ENCODE assay signal across 9 mouse cellular contexts in genomic region chrX:150511274-150511673, GRCm38 (mm10). TPM values are rescaled to one million over a fixed set of nuclear protein-coding genes. Genes with fewer than 3 reads are reported as not detected.
DNase-seq lines count a peak whose midpoint lies in the region; TF ChIP-seq lines count a peak whose summit lies in the region.
"Had no signal": no experiment of that assay in that cellular context is flagged by ENCODE, and none has a peak within 500 bp of the region (broad histone marks: within the 10 kb centered on the region; RNA-seq: fewer than 3 reads in every experiment).

No protein-coding gene starts in this region.

- DNase-seq in kidney, adult 2 months: peak; percentile 39
- no peak for DNase-seq in kidney, adult 11 months
- peak; percentile 43 for DNase-seq in CD4-positive helper T cell, adult 2 months (ENCODE audit: low read depth, low spot score)
- peak; percentile 61 for DNase-seq in brain, embryonic 14.5 days (ENCODE audit: low read depth)
- peak; percentile 46 for DNase-seq in induced T-regulatory cell, adult 2 months (ENCODE audit: low read depth)
- no peak for DNase-seq in gastrocnemius, postnatal 14 days
- no peak for DNase-seq in left cerebral cortex, postnatal 4 days
- no peak for DNase-seq in right cerebral cortex, postnatal 14 days

- no peak for TF ChIP-seq CTCF in kidney, adult 2 months (conservative IDR thresholded peaks at IDR 0.05; ENCODE audit: insufficient read depth, insufficient read length, low read depth, low read length)
- TF ChIP-seq CTCF in brain, embryonic 14.5 days (IDR thresholded peaks at IDR 0.05; ENCODE audit: borderline replicate concordance, extremely low read depth, insufficient read depth, insufficient read length): no peak

- WGBS in kidney, adult 2 months: 63% methylated on average over 6 of the region's 6 CpGs

- no peak for TF ChIP-seq POLR2A in kidney, adult 2 months (IDR thresholded peaks at IDR 0.05; ENCODE audit: low read depth, low read length)
- TF ChIP-seq POLR2A in brain, embryonic 14.5 days (IDR thresholded peaks at IDR 0.05; ENCODE audit: borderline replicate concordance, extremely low read depth, insufficient read depth, insufficient read length, poor library complexity, severe bottlenecking): no peak

- no peak overlapping the region for H3K27ac ChIP-seq in kidney, adult 2 months (ENCODE audit: insufficient read depth, low read depth, low read length)
- H3K27ac ChIP-seq: intestine, embryonic 15.5 days had no signal

- H3K4me3 ChIP-seq in kidney, adult 2 months (ENCODE audit: insufficient read depth, low read depth, low read length): no peak overlapping the region
- H3K4me3 ChIP-seq: intestine, embryonic 15.5 days had no signal

- no peaks in the 10 kb centered on the region for H3K4me1 ChIP-seq in kidney, adult 2 months (ENCODE audit: control insufficient read depth, insufficient read depth, low read length)
- H3K4me1 ChIP-seq: intestine, embryonic 15.5 days had no signal

- intact Hi-C loops in gastrocnemius, postnatal 14 days (cut with DNase I; ENCODE audit: low total_unique reads): no loop called here
- intact Hi-C loops in left cerebral cortex, postnatal 4 days (cut with DNase I): no loop called here

- H3K27me3 ChIP-seq in kidney, adult 2 months (replicated peaks; ENCODE audit: control insufficient read depth, insufficient read depth, low read length): no peaks in the 10 kb centered on the region
- H3K27me3 ChIP-seq: intestine, embryonic 15.5 days had no signal

- no peaks in the 10 kb centered on the region for H3K36me3 ChIP-seq in kidney, adult 2 months (ENCODE audit: control insufficient read depth, insufficient read depth, low read length)
- H3K36me3 ChIP-seq: intestine, embryonic 15.5 days had no signal

RNA-seq across cellular contexts. Expression of gene Alas2, which starts 35.9 kb away (rescaled TPM):
- polyA plus RNA-seq in kidney, adult 2 months (2012; rRNA removed): 20.2 and 24.9 TPM in 2 replicates
- 12.0 and 22.9 TPM in 2 replicates for polyA plus RNA-seq in brain, embryonic 14.5 days (2012; rRNA removed)
- 10 to 100 TPM; 17.0 to 17.6 TPM for total RNA-seq in gastrocnemius, postnatal 14 days (2021)
- total RNA-seq in left cerebral cortex, postnatal 4 days (2021): 1 to 10 TPM in 1 of 2 experiments, under 1 TPM in 1; 0.91 to 2.4 TPM

RNA-seq across cellular contexts. Expression of gene Tmem29, which starts 52.3 kb away (rescaled TPM):
- 4.8 and 8.1 TPM in 2 replicates for polyA plus RNA-seq in kidney, adult 2 months (2012; rRNA removed)
- polyA plus RNA-seq in brain, embryonic 14.5 days (2012; rRNA removed): 57.9 and 59.9 TPM in 2 replicates
- total RNA-seq in gastrocnemius, postnatal 14 days (2021): 1 to 10 TPM; 5.2 to 7.3 TPM
- total RNA-seq in left cerebral cortex, postnatal 4 days (2021): 10 to 100 TPM; 56.7 to 60.3 TPM

Comparison
In these comparisons a context has a peak if more than half of its experiments do, and no peak if none do; other contexts are left out.
1. DNase-seq: peak in kidney, adult 2 months (single experiment), CD4-positive helper T cell, adult 2 months (single experiment), brain, embryonic 14.5 days (single experiment) and induced T-regulatory cell, adult 2 months (single experiment); none in kidney, adult 11 months (single experiment), gastrocnemius, postnatal 14 days (single experiment), left cerebral cortex, postnatal 4 days (single experiment) and right cerebral cortex, postnatal 14 days (single experiment).
2. RNA of gene Alas2, which starts 35.9 kb away (total RNA-seq): 17.0 to 17.6 TPM in gastrocnemius, postnatal 14 days; 0.91 to 2.4 TPM in left cerebral cortex, postnatal 4 days; every median in the first group is over 4 times any median in the second.
3. RNA of gene Tmem29, which starts 52.3 kb away (total RNA-seq): 56.7 to 60.3 TPM in left cerebral cortex, postnatal 4 days; 5.2 to 7.3 TPM in gastrocnemius, postnatal 14 days; every median in the first group is over 4 times any median in the second.